8 mouse cellular contexts compared by ENCODE assay signal in the genomic region with DNA sequence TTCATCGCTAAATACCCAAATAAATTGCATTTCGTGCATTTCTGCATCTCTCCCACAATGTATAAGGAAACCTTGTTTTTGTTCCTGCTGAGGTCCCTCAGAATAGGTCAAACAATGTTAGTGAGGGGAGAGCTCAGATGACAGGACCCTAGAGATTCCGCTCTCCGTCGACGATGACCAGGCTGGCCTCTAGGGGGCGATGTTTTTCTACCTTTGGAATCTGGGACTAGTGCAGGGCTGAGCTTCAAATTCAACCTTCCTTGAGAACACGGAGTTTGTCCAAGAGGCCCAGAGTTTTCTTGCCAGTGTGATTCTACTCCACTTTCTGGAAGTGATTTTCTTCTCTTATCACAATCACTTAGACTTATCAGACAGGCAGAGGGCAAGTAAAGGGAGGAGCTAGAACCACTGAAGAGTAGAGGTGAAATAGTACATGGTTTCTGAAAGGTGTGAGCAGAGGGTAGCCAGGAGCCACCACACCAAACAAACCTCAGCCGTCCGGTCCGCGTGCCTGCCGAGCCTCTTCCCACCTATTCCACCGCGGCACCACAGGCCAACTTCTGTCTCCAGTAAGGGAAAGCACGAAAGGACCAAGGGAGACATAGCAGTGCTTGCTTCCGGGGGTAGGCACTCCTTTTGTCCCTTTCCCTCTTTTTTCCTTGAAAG. TPM values are rescaled to one million over a fixed set of nuclear protein-coding genes. Genes with fewer than 3 reads are reported as not detected.
DNase-seq lines count a peak whose midpoint lies in the region; ATAC-seq and TF ChIP-seq lines count a peak whose summit lies in the region.

No protein-coding gene starts in this region.

- peak overlapping the region; percentile 47; the same call in 1 of the 2 replicates for H3K9ac ChIP-seq in heart, embryonic 13.5 days
- no peak overlapping the region for H3K9ac ChIP-seq in kidney, postnatal 0 days (ENCODE audit: low read depth, low read length)
- no peak overlapping the region for H3K9ac ChIP-seq in liver, embryonic 11.5 days (ENCODE audit: low read depth, low read length)
- no peak overlapping the region for H3K9ac ChIP-seq in stomach, embryonic 14.5 days (replicated peaks; ENCODE audit: low read depth, low read length)

- H3K9me3 ChIP-seq in heart, embryonic 13.5 days, result no peaks in the 10 kb centered on the region
- H3K9me3 ChIP-seq in kidney, postnatal 0 days (replicated peaks; ENCODE audit: low read length), result no peaks in the 10 kb centered on the region
- no peaks in the 10 kb centered on the region for H3K9me3 ChIP-seq in liver, embryonic 11.5 days (ENCODE audit: control insufficient read depth, low read length)
- no peaks in the 10 kb centered on the region for H3K9me3 ChIP-seq in stomach, embryonic 14.5 days (ENCODE audit: control insufficient read depth, low read depth, low read length)

- peaks cover 19% of the 10 kb centered on the region for H3K4me1 ChIP-seq in heart, embryonic 13.5 days
- peaks cover 5% of the 10 kb centered on the region; the same call in 1 of the 2 replicates for H3K4me1 ChIP-seq in kidney, postnatal 0 days (replicated peaks; ENCODE audit: insufficient read depth, low read length)
- peaks cover 7% of the 10 kb centered on the region for H3K4me1 ChIP-seq in liver, embryonic 11.5 days (replicated peaks; ENCODE audit: control insufficient read depth, insufficient read depth, low read length)
- H3K4me1 ChIP-seq in stomach, embryonic 14.5 days (ENCODE audit: control insufficient read depth, insufficient read depth, low read length), result 0 out of 2 replicates have a peak, but pooled peaks cover 3% of the 10 kb centered on the region

- TF ChIP-seq CTCF in kidney, postnatal 0 days (IDR thresholded peaks at IDR 0.05; ENCODE audit: low read depth), result peak; percentile 91

- no peak overlapping the region for H3K4me3 ChIP-seq in heart, embryonic 13.5 days
- no peak overlapping the region for H3K4me3 ChIP-seq in kidney, postnatal 0 days (replicated peaks; ENCODE audit: low read depth, low read length)
- H3K4me3 ChIP-seq in liver, embryonic 11.5 days (ENCODE audit: low read depth, low read length), result no peak overlapping the region
- no peak overlapping the region for H3K4me3 ChIP-seq in stomach, embryonic 14.5 days (ENCODE audit: low read depth, low read length)

- no peak overlapping the region for H3K27ac ChIP-seq in heart, embryonic 13.5 days (replicated peaks)
- H3K27ac ChIP-seq in kidney, postnatal 0 days, result no peak overlapping the region
- no peak overlapping the region for H3K27ac ChIP-seq in liver, embryonic 11.5 days (ENCODE audit: low read depth, low read length)
- no peak overlapping the region for H3K27ac ChIP-seq in stomach, embryonic 14.5 days (ENCODE audit: low read length)

- peak overlapping the region; percentile 82 for H3K4me2 ChIP-seq in heart, embryonic 13.5 days
- no peak overlapping the region for H3K4me2 ChIP-seq in kidney, postnatal 0 days (ENCODE audit: low read length)
- H3K4me2 ChIP-seq in liver, embryonic 11.5 days, result no peak overlapping the region
- no peak overlapping the region for H3K4me2 ChIP-seq in stomach, embryonic 14.5 days (replicated peaks; ENCODE audit: low read depth, low read length)

- H3K27me3 ChIP-seq in heart, embryonic 13.5 days (replicated peaks), result no peaks in the 10 kb centered on the region
- no peaks in the 10 kb centered on the region for H3K27me3 ChIP-seq in kidney, postnatal 0 days (ENCODE audit: insufficient read depth, low read length)
- H3K27me3 ChIP-seq in liver, embryonic 11.5 days (replicated peaks; ENCODE audit: control insufficient read depth, insufficient read depth, low read length), result no peaks in the 10 kb centered on the region
- H3K27me3 ChIP-seq in stomach, embryonic 14.5 days (ENCODE audit: control insufficient read depth, insufficient read depth, low read length), result no peaks in the 10 kb centered on the region

- peak; percentile 79 for DNase-seq in A20 (ENCODE audit: low read depth, low spot score)
- peak; percentile 83 for DNase-seq in brain, adult 2 months (ENCODE audit: low read depth, low spot score)
- DNase-seq in kidney, postnatal 0 days (ENCODE audit: low spot score), result peak; percentile 92
- DNase-seq in liver, embryonic 11.5 days (ENCODE audit: low spot score), result peak; percentile 78
- peak; percentile 70 to 78 for DNase-seq in natural killer cell, adult 2 months (ENCODE audit: low spot score in 2 of 2)

- WGBS in heart, embryonic 13.5 days, result 8% methylated on average over 17 of the region's 17 CpGs
- 14% methylated on average over 17 of the region's 17 CpGs for WGBS in kidney, postnatal 0 days
- 11% methylated on average over 17 of the region's 17 CpGs for WGBS in liver, embryonic 11.5 days
- 11% methylated on average over 17 of the region's 17 CpGs for WGBS in stomach, embryonic 14.5 days

- ATAC-seq in erythroblast, adult 5-6 weeks (replicated peaks; ENCODE audit: low FRiP score, poor library complexity, severe bottlenecking), result peak; percentile 88
- 0 out of 2 replicates have a peak, but pooled peaks have one; percentile 25 for ATAC-seq in heart, embryonic 13.5 days (ENCODE audit: extremely low read depth, insufficient number of reproducible peaks, low FRiP score, low TSS enrichment)
- ATAC-seq in kidney, postnatal 0 days (replicated peaks; ENCODE audit: low FRiP score, low read depth), result peak; percentile 82
- peak; percentile 58; the same call in 1 of the 2 replicates for ATAC-seq in liver, embryonic 11.5 days (replicated peaks; ENCODE audit: low FRiP score)
- peak; percentile 78; the same call in 1 of the 2 replicates for ATAC-seq in stomach, embryonic 14.5 days (ENCODE audit: insufficient number of reproducible peaks, insufficient read depth, low FRiP score, low read depth)

- no peaks in the 10 kb centered on the region for H3K36me3 ChIP-seq in heart, embryonic 13.5 days
- H3K36me3 ChIP-seq in kidney, postnatal 0 days (ENCODE audit: insufficient read depth, low read length), result no peaks in the 10 kb centered on the region
- no peaks in the 10 kb centered on the region for H3K36me3 ChIP-seq in liver, embryonic 11.5 days (ENCODE audit: control insufficient read depth, insufficient read depth, low read length)
- H3K36me3 ChIP-seq in stomach, embryonic 14.5 days (ENCODE audit: control insufficient read depth, insufficient read depth, low read length), result no peaks in the 10 kb centered on the region

RNA-seq across cellular contexts. Expression of gene Prmt5, which starts 11.3 kb away (rescaled TPM):
- total RNA-seq in erythroblast, adult 5-6 weeks (2015; ENCODE audit: low replicate concordance), result 6.9 and 12.3 TPM in 2 replicates
- total RNA-seq in erythroblast, adult 5-6 weeks (2017; ENCODE audit: low replicate concordance), result 5.2 and 9.5 TPM in 2 replicates
- polyA plus RNA-seq in heart, embryonic 13.5 days (2015; fragmentation: Nextera tagmentation; extraction: Ambion mirVana), result 58.5 and 64.5 TPM in 2 replicates
- polyA plus RNA-seq in kidney, postnatal 0 days (2015; fragmentation: Nextera tagmentation; extraction: Ambion mirVana), result 52.2 and 60.1 TPM in 2 replicates
- 98.0 and 108 TPM in 2 replicates for polyA plus RNA-seq in liver, embryonic 11.5 days (2014; fragmentation: Nextera tagmentation; extraction: Ambion mirVana)
- polyA plus RNA-seq in stomach, embryonic 14.5 days (2014; fragmentation: Nextera tagmentation; extraction: Ambion mirVana), result 79.8 and 80.4 TPM in 2 replicates

RNA-seq across cellular contexts. Expression of gene Haus4, which starts 25.8 kb away (rescaled TPM):
- total RNA-seq in erythroblast, adult 5-6 weeks (2015; ENCODE audit: low replicate concordance), result 13.0 and 30.6 TPM in 2 replicates
- 39.4 and 42.9 TPM in 2 replicates for total RNA-seq in erythroblast, adult 5-6 weeks (2017; ENCODE audit: low replicate concordance)
- polyA plus RNA-seq in heart, embryonic 13.5 days (2015; fragmentation: Nextera tagmentation; extraction: Ambion mirVana), result 42.0 and 43.5 TPM in 2 replicates
- polyA plus RNA-seq in kidney, postnatal 0 days (2015; fragmentation: Nextera tagmentation; extraction: Ambion mirVana), result 41.6 and 46.4 TPM in 2 replicates
- 71.6 and 76.4 TPM in 2 replicates for polyA plus RNA-seq in liver, embryonic 11.5 days (2014; fragmentation: Nextera tagmentation; extraction: Ambion mirVana)
- 48.2 and 52.5 TPM in 2 replicates for polyA plus RNA-seq in stomach, embryonic 14.5 days (2014; fragmentation: Nextera tagmentation; extraction: Ambion mirVana)

RNA-seq across cellular contexts. Expression of gene Ajuba, which starts 48.8 kb away (rescaled TPM):
- total RNA-seq in erythroblast, adult 5-6 weeks (2015; ENCODE audit: low replicate concordance), result not detected in 2 replicates
- 0.85 TPM in 1 of 2 replicates, not detected in the other for total RNA-seq in erythroblast, adult 5-6 weeks (2017; ENCODE audit: low replicate concordance)
- polyA plus RNA-seq in heart, embryonic 13.5 days (2015; fragmentation: Nextera tagmentation; extraction: Ambion mirVana), result 28.1 and 29.6 TPM in 2 replicates
- 34.6 and 40.9 TPM in 2 replicates for polyA plus RNA-seq in kidney, postnatal 0 days (2015; fragmentation: Nextera tagmentation; extraction: Ambion mirVana)
- polyA plus RNA-seq in liver, embryonic 11.5 days (2014; fragmentation: Nextera tagmentation; extraction: Ambion mirVana), result 15.0 and 17.8 TPM in 2 replicates
- polyA plus RNA-seq in stomach, embryonic 14.5 days (2014; fragmentation: Nextera tagmentation; extraction: Ambion mirVana), result 26.2 and 30.3 TPM in 2 replicates

RNA-seq across cellular contexts. Expression of gene Rem2, which starts 52.7 kb away (rescaled TPM):
- not detected in 2 replicates for total RNA-seq in erythroblast, adult 5-6 weeks (2015; ENCODE audit: low replicate concordance)
- not detected in 2 replicates for total RNA-seq in erythroblast, adult 5-6 weeks (2017; ENCODE audit: low replicate concordance)
- polyA plus RNA-seq in heart, embryonic 13.5 days (2015; fragmentation: Nextera tagmentation; extraction: Ambion mirVana), result 1.6 and 2.0 TPM in 2 replicates
- polyA plus RNA-seq in kidney, postnatal 0 days (2015; fragmentation: Nextera tagmentation; extraction: Ambion mirVana), result 4.3 and 4.4 TPM in 2 replicates
- 0.29 and 0.78 TPM in 2 replicates for polyA plus RNA-seq in liver, embryonic 11.5 days (2014; fragmentation: Nextera tagmentation; extraction: Ambion mirVana)
- polyA plus RNA-seq in stomach, embryonic 14.5 days (2014; fragmentation: Nextera tagmentation; extraction: Ambion mirVana), result 1.5 and 2.0 TPM in 2 replicates

Comparison
In these comparisons a context has a peak if more than half of its experiments do, and no peak if none do; other contexts are left out.
1. ATAC-seq: peak in every context shown above with its lines; median percentile 88 in erythroblast, adult 5-6 weeks; 82 in kidney, postnatal 0 days; 78 in stomach, embryonic 14.5 days; 58 in liver, embryonic 11.5 days; 25 in heart, embryonic 13.5 days.